Mouse (Mus musculus): ENCODE data around the gene Iqck.

GRCm38 (mm10) chr7:118927279-118927678, 71.7 kb downstream of the Iqck start:
- TF ChIP-seq POLR2A (IDR thresholded peaks at IDR 0.05; ENCODE audit: low read depth, low read length) (no peak), CTCF (IDR thresholded peaks at IDR 0.05; ENCODE audit: extremely low read depth, insufficient read length, insufficient replicate concordance, low read depth, low read length) (no peak)

Data from small intestine, adult 2 months (tissue).